8 mouse cellular contexts compared by ENCODE assay signal in genomic region chr14:108911138-108911841, GRCm38 (mm10). TPM values are rescaled to one million over a fixed set of nuclear protein-coding genes. Genes with fewer than 3 reads are reported as not detected.
A peak's percentile ranks its signal among the peaks of the same experiment; 100 is the strongest.
DNase-seq lines count a peak whose midpoint lies in the region; ATAC-seq and TF ChIP-seq lines count a peak whose summit lies in the region.

No protein-coding gene starts in this region.

- H3K4me1 ChIP-seq in E14TG2a.4 (replicated peaks; ENCODE audit: low read depth, low read length) = peaks cover 24% of the 10 kb centered on the region; the same call in 1 of the 2 replicates
- H3K4me1 ChIP-seq in forebrain, embryonic 10.5 days = peaks cover 40% of the 10 kb centered on the region
- peaks cover 10% of the 10 kb centered on the region; the same call in 1 of the 2 replicates for H3K4me1 ChIP-seq in stomach, embryonic 14.5 days (ENCODE audit: control insufficient read depth, insufficient read depth, low read length)

- 0 out of 2 replicates have a peak, but pooled peaks have one; percentile 15 for ATAC-seq in megakaryocyte, adult 5-6 weeks (ENCODE audit: poor library complexity, severe bottlenecking)
- no peak for ATAC-seq in stomach, embryonic 14.5 days (ENCODE audit: insufficient number of reproducible peaks, insufficient read depth, low FRiP score, low read depth)

- WGBS in forebrain, embryonic 10.5 days = under 1% methylated on average over 24 of the region's 24 CpGs
- WGBS in stomach, embryonic 14.5 days = 4% methylated on average over 24 of the region's 24 CpGs

- H3K36me3 ChIP-seq in E14TG2a.4 (ENCODE audit: insufficient read depth, low read length) = no peaks in the 10 kb centered on the region
- H3K36me3 ChIP-seq in forebrain, embryonic 10.5 days (replicated peaks) = no peaks in the 10 kb centered on the region
- H3K36me3 ChIP-seq in stomach, embryonic 14.5 days (ENCODE audit: control insufficient read depth, insufficient read depth, low read length) = no peaks in the 10 kb centered on the region

- H3K27ac ChIP-seq in forebrain, embryonic 10.5 days = peak overlapping the region; percentile 70
- no peak overlapping the region for H3K27ac ChIP-seq in stomach, embryonic 14.5 days (ENCODE audit: low read length)

- no peak overlapping the region for H3K9ac ChIP-seq in stomach, embryonic 14.5 days (replicated peaks; ENCODE audit: low read depth, low read length)

- TF ChIP-seq CTCF in E14TG2a.4 (conservative IDR thresholded peaks at IDR 0.05; ENCODE audit: low read length) = no peak

- H3K27me3 ChIP-seq in E14TG2a.4 (ENCODE audit: insufficient read depth, low read length) = peaks cover 38% of the 10 kb centered on the region
- peaks cover 37% of the 10 kb centered on the region for H3K27me3 ChIP-seq in forebrain, embryonic 10.5 days (ENCODE audit: poor library complexity, severe bottlenecking)
- H3K27me3 ChIP-seq in stomach, embryonic 14.5 days (ENCODE audit: control insufficient read depth, insufficient read depth, low read length) = peaks cover 9% of the 10 kb centered on the region; the same call in 1 of the 2 replicates

- H3K4me3 ChIP-seq in E14TG2a.4 (replicated peaks; ENCODE audit: low read length) = peak overlapping the region; percentile 70
- H3K4me3 ChIP-seq in forebrain, embryonic 10.5 days = peak overlapping the region; percentile 60
- peak overlapping the region; percentile 31 for H3K4me3 ChIP-seq in stomach, embryonic 14.5 days (ENCODE audit: low read depth, low read length)

- peak; percentile 2 for DNase-seq in R1 (ENCODE audit: low read depth, low spot score)
- peak; percentile 26 for DNase-seq in forebrain, embryonic 10.5 days (ENCODE audit: extremely low spot score, low spot score)
- peak; percentile 56 to 72 for DNase-seq in layer of hippocampus, adult 18-20 months (ENCODE audit: low spot score in 2 of 2)
- DNase-seq in natural killer cell, adult 2 months (ENCODE audit: low spot score in 2 of 2) = no peak
- no peak for DNase-seq in B cell, adult 2 months

- no peaks in the 10 kb centered on the region for H3K9me3 ChIP-seq in E14TG2a.4 (ENCODE audit: low read length)
- H3K9me3 ChIP-seq in forebrain, embryonic 10.5 days = no peaks in the 10 kb centered on the region
- no peaks in the 10 kb centered on the region for H3K9me3 ChIP-seq in stomach, embryonic 14.5 days (ENCODE audit: control insufficient read depth, low read depth, low read length)

- peak overlapping the region; percentile 66 for H3K4me2 ChIP-seq in stomach, embryonic 14.5 days (replicated peaks; ENCODE audit: low read depth, low read length)

RNA-seq across cellular contexts. Expression of gene Slitrk1, which starts 2.7 kb away (rescaled TPM):
- polyA plus RNA-seq in forebrain, embryonic 10.5 days (2016; fragmentation: Nextera tagmentation; extraction: Ambion mirVana) = 1.9 and 2.2 TPM in 2 replicates
- total RNA-seq in layer of hippocampus, adult 18-20 months (2021) = 10 to 100 TPM; 56.4 to 58.3 TPM
- total RNA-seq in megakaryocyte, adult 5-6 weeks (2015) = not detected in 2 replicates
- not detected in 2 replicates for total RNA-seq in megakaryocyte, adult 5-6 weeks (2017)
- 1.5 and 2.2 TPM in 2 replicates for polyA plus RNA-seq in stomach, embryonic 14.5 days (2014; fragmentation: Nextera tagmentation; extraction: Ambion mirVana)

Comparison
In these comparisons a context has a peak if more than half of its experiments do, and no peak if none do; other contexts are left out.
1. DNase-seq: peak in R1 (single experiment), forebrain, embryonic 10.5 days (single experiment) and layer of hippocampus, adult 18-20 months (2 of 2); none in natural killer cell, adult 2 months (0 of 2) and B cell, adult 2 months (0 of 2).
2. RNA of gene Slitrk1, which starts 2.7 kb away (total RNA-seq): 56.4 to 58.3 TPM in layer of hippocampus, adult 18-20 months; not detected in megakaryocyte, adult 5-6 weeks; every median in the first group is over 10 times any median in the second.
3. Peak in every context shown above with its lines, with median percentiles within 50 percentile points of each other: H3K4me3 ChIP-seq.